Mouse (Mus musculus) retina, postnatal 1 day (tissue): ENCODE measurements around the gene Mrps12.

ENCODE experiments used
- DNase-seq: peaks from one replicate; pipeline ENCODE4 v3.0.0-alpha.2; 2012

Gene Mrps12

DNA sequence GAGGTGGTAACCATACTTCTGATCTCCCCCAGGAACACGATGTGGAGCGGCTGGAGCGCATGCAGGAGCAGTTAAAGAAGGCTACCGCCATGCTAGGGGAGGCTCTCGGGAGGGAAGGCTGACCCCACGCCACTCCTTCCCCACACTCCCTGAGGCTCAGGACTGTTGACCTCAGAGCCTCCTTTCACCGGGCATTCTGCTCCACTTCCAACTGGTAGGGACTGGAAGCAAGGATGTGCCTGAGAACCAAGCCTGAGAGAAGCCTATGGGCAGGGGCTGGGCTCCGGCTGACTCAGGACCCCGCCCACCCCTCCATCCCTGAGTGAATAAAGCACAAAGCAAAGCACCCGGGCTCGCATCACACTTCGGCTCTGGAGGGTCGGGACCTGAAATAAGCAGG lies 17.0 kb upstream of the Mrps12 start:
- DNase-seq, result no peak

DNA sequence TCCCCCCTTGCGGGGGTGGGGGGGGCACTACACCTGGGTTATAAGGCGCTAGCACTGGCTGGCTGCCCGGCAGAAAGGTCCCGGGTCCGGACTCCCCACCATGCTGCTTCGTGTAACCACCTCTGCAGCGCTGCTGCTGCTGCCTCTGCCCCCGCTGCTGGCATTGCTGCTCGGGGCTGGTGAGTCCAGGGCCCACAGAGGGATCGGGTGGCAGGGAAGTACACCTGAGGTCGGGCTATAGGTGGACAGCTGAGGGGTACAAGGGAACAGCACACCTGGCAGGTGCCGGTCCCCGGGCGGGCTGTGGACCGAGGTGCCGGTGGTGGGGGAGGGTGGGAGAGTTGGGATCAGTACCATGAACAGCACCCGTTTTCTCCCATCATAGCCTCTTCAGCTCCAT lies 14.5 kb upstream of the Mrps12 start, which contains the start of gene Ccer2:
Gene Ccer2, plus strand, starts transcription at position 96 of the 400 bp plus-strand sequence.
- DNase-seq, result no peak

DNA sequence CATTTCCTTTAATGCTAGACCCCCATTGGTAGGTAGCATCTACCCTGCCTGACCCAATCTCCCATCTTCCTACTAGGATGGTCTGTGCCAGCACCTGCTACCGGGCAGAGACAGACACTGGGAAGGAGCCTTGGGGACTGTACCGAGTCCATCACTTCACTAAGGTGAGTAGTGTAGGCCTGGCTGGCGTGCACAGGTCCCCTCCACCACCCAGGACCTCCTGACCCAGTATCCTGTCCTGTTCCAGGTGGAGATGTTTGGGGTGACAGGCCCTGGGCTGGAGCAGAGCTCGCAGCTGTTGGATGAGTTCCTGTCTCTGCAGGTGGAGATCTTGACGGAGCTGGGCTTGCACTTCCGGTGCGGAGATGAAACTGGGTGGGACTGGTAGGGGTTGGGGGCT lies 8.3 kb upstream of the Mrps12 start:
- DNase-seq, result no peak

GRCm38 (mm10) chr7:28741368-28741708 lies 282 bp downstream of the Mrps12 start:
- DNase-seq, result no peak

DNA sequence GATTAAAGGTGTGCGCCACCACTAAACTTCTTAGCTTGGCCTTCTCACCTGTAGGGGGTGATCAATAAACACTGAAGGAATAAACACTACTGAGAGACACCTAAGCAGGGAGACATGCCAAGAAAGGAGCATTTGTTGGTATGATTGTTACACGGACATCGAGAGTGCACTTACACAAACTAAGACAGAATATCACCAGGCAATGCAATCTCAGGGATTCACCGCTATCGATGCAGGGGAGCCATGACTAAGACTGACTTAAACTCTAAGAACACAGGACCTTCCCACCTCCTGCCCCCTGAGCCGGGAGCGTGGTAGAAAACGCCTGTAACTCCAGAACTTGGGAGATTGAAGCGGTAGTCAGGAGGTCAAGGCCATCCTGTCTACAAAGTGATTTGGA lies 671 bp downstream of the Mrps12 start:
- no peak for DNase-seq

- DNase-seq, result no peak
Observed at GRCm38 (mm10) chr7:28739829-28740228, 1.8 kb downstream of the Mrps12 start.

GRCm38 (mm10) chr7:28735701-28736100 lies 5.9 kb downstream of the Mrps12 start:
- DNase-seq, result no peak

GRCm38 (mm10) chr7:28733211-28733610 lies 8.4 kb downstream of the Mrps12 start:
- no peak for DNase-seq

- peak; percentile 94 for DNase-seq
Observed at GRCm38 (mm10) chr7:28732341-28733142, 9.1 kb downstream of the Mrps12 start.

GRCm38 (mm10) chr7:28727649-28728340 lies 13.8 kb downstream of the Mrps12 start:
- peak; percentile 52 for DNase-seq

GRCm38 (mm10) chr7:28726600-28726999 lies 15.0 kb downstream of the Mrps12 start:
- DNase-seq, result peak; percentile 88

DNA sequence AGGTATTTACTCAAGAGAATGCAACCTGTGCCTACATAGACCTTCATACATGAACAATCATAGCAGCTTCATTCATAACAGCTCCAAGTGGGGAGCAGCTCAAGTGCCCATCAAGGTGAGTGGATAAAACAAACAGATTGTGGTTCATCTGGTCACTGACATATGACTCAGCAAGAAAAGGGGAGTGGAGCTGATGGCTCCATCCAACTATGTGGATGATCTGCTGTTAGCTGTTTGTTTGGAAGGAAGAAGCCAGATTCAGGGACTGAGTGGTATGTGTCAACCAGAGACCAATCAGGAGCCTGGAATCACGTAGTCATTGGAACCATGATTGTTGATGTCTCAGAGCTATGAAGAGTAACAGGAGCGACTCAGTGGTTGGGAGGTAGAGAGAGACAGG lies 17.0 kb downstream of the Mrps12 start:
- DNase-seq, result no peak

- peak; percentile 42 for DNase-seq
Observed at GRCm38 (mm10) chr7:28722079-28722478, 19.5 kb downstream of the Mrps12 start.

GRCm38 (mm10) chr7:28720753-28721537 lies 20.7 kb downstream of the Mrps12 start:
- DNase-seq, result peak; percentile 53

GRCm38 (mm10) chr7:28719650-28720049 lies 22.0 kb downstream of the Mrps12 start:
- no peak for DNase-seq

DNA sequence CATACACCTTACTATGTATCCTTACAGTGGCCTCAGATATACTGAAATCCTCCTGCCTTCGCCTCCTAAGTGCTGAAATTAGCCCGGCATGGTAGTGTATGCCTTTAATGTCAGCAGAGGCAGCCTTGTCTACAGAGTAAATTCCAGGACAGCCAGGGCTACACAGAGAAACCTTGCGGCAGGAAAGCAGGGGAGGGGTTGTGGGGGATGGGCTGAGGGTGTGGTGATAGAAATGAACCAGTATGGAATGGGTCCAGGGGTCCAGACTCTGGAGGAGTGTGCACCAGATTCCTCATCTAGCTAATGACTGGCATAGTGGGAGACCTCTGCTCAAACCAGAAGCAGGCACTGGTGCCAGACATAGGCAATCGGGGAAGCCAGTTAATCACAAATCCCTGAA lies 22.5 kb downstream of the Mrps12 start:
- no peak for DNase-seq

DNA sequence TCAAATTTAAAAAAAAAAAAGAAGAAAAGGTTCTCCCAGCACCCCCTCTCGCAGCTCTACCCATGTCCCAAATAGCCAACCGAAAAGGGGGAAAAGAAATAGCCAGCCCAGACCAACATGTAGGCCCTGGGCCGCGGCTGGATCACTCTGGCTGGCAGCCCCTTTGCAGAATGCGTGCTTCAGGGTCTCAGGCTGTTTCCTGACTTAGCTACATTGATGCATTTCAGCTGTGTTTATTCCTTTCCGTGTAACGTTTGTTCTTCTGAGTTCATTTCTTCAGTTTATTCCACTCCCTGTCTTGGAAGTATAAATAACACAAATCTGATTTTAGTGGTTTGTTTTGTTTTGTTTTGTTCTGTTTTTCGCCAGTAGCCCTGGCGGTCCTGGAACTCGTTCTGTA lies 23.9 kb downstream of the Mrps12 start:
- no peak for DNase-seq

DNA sequence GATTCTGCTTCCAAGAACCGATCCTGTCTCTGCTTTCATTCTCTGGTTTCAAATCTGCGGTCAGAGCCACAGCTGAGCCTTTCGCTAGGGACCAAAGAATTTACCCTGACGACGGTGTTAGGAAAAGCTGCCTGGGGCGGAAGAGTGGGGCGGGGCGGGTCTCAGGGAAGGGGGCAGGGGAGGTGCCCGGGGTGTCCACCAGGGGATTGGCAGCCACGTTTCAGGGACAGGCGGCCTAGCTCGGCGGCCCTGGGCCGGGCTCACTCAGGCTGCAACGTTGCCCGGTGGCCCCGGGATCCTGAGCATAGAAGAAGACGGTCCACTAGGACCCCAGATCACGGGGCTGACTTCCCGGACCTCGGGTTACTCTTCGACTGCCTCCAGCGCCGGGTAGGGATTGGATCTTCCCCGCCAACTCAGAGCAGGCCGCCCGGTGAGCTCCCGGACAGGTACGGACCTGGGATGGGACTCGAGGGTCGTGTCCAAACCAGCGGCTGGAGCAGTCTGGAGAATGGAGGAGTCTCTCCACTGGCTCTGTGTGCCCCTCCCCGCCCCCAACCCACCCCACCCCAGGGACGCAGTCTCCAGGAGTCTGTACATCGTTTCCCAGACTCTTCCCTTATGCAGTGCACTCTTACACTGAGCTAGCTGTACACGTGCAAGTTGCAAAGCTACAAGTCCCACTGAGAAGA lies 24.9 kb downstream of the Mrps12 start, which contains the start of gene Fbxo17:
Gene Fbxo17, plus strand, starts transcription at position 215 of the 692 bp plus-strand sequence.
- DNase-seq, result peak; percentile 82

DNA sequence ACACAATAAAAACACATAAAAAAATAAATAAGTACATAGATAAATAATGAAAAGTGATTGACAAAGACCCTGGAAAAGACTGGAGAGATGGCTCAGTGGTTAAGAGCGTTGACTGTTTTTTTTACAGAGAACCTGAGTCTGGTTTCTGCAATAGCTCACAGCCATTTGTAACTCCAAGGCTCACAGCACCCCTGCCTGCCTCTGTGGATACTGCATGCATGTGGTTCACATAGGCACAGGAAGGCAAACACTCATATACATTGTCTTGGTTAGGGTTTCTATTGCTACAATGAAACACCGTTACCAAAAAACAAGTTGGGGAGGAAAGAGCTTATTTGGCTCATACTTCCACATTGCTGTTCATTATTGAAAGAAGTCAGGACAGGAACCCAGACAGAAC lies 26.0 kb downstream of the Mrps12 start:
- no peak for DNase-seq

- no peak for DNase-seq
Observed at GRCm38 (mm10) chr7:28714667-28715066, 27.0 kb downstream of the Mrps12 start.

DNA sequence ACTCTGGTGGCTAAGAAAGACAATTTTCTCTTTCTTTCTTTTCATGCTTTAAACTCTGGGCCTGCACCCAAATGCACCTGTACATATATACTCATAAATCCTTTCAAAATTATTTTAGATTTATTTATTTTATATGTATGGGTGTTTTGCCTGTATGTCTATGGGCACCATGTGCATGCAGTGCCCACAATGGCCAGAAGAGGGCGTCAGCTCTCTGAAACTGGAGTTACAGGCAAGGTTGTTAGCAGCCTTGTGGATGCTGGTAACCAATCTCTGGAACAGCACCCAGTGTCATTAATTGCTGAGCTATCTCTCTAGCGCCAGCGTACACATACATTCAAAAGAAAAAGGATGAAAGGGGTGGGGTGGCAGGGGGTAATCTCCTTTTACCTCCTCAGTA lies 30.7 kb downstream of the Mrps12 start:
- DNase-seq, result no peak

GRCm38 (mm10) chr7:28709454-28709853 lies 32.2 kb downstream of the Mrps12 start:
- no peak for DNase-seq

DNA sequence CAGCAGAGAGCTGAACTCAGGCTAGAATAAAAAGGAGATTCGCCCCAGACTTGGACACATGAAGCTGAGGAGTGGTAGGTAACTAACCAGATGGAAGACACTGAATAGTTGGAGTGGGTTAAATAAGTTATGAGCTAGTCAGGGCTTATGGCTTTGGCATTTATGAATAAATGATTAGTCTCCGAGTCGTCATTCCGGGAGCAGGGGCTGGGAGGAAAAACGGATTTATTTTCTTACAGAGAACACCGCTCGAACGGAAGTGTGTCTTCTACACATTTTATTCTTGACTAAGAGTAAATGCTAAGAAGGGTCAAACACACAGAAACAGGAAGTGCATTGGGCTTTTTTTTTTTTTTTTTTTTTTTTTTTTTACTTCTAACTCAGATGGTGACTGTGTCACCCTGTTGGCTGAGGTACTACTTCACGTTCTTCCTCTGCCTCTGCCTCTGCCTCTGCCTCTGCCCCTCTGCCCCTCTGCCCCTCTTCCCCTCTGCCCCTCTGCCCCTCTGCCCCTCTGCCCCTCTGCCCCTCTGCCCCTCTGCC lies 38.9 kb downstream of the Mrps12 start:
- DNase-seq, result no peak
